Mouse (Mus musculus) small intestine, adult 2 months (tissue): ENCODE results near the gene Brap.

Experiments used
- CTCF ChIP-seq: fragments of 200-500 bp; IDR thresholded peaks from 2 replicates; pipeline ENCODE4 v1.5.1; 2012; ENCODE audit warnings: low read depth, mild to moderate bottlenecking, control low read depth, inconsistent platforms, low read length, moderate library complexity, mixed read lengths; ENCODE audit not compliant: insufficient replicate concordance, insufficient read length; ENCODE audit errors: extremely low read depth
- POLR2A ChIP-seq: fragments of 200-500 bp; IDR thresholded peaks from 2 replicates; pipeline ENCODE4 v1.6.1; 2012; ENCODE audit warnings: low read depth, mild to moderate bottlenecking, control low read depth, inconsistent platforms, low read length, moderate library complexity

- no peak for TF ChIP-seq CTCF
- TF ChIP-seq POLR2A, result no peak
These were observed 1.1 kb downstream of the Brap start for GRCm38 (mm10) chr5:121661494-121661893.
